Mouse (Mus musculus) MN1 (cell line): Measurements from ENCODE around the gene D030056L22Rik.

Experiments
- DNase-seq: peaks from one replicate; pipeline ENCODE4 v3.0.0-alpha.2; 2016; ENCODE audit warnings: low spot score

D030056L22Rik gene

DNA sequence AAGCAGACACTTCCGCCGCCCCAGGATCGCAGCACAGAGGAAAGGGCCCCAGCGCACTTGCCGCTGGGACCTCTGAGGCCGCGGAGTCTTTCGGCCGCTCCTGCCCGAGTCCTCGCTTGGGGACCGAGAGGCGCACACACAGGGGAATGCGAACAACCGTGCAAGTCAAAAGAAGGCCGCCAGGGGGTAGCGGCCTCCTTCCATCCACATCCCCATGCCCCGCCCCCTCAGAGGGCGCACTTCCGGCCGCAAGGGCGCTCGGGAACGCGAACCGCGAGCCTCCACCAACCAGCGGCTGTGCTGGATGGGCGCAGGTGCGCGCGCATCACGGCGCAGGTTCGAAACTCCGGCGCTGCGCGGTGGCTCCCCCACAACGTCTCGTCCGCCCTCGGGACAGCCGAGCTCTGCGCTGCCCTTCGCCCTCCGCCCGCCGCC lies at the start of gene D030056L22Rik:
Gene D030056L22Rik (plus strand): TSS at position 328 of the 435 bp plus-strand sequence.
- DNase-seq = peak; percentile 96

DNA sequence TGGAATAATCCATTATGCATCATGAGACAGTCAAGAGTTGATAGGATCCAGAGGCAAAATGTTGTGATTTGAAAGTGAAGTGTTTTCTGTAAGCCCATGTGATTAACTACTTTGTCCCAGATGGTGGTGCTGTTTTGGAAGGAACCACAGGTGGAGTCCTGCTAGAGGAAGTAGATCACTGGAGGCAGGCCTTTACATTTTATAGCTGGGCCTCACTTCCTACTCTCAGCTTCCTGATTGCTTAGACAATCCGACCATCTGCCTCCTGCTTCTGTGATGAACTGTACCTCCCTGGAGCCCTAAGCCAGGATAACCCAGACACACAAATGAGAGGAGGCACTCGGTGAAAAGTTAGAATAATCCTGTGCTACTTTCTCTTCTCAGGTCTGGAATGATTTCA lies 49.1 kb upstream of the D030056L22Rik start:
- no peak for DNase-seq

DNA sequence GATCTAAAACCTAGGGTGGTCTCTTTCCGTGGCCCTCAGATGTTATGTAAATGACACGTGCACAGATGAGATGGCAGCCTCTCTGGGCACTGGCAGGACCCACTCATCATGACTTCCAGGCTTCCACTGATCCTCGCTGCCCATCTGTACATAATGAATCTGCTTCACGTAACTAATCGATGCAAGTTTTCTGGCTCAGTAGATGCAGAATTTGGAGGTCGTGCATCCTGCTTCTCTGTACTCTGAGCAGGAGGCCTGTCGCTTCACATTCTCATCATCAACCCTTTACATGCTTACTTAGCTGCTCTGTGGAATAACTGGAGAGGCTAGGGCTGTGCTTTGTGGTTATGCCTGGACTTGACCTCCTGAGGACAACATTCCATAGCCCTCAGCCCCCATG lies 46.0 kb upstream of the D030056L22Rik start:
- DNase-seq = no peak

DNA sequence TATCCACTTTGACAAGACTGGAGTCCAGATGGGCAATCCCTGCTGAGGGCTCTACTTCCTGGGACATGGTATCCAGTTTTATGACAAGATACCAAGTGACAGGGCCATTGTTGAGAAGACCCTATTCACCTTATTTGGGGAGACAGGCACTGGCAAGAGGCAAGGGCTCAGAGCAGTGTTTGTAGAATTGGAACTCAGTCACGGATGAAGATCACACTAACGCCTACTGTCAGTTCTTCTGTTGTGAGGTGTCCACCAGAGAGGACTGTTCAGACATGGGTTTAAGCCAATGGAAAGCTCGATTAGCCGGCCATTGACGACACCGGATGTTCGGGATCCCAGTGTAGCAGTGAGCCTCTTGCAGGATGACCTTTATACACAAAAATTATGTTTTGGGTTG lies 43.4 kb upstream of the D030056L22Rik start:
- DNase-seq = no peak

DNA sequence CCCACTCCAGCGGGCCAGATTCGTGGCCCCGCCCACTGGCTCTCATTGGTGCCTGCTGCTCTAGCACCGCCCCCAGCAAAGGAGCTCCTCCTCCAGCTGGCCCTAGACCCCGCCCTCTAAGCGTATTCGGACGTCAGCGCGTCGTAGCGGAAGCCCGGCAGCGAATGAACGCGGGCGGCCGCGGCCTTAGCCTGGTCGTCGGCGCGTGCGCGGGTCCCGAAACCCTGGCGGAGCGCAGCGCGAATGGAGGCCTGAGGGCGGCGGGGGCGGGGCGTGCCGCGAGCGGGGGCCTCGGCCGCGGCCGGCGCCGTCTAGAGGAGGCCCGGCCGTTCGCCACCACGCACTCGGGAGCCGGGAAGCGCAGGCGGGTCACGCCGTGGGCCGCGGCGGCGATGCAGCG lies 42.4 kb upstream of the D030056L22Rik start, which contains the start of gene Carnmt1:
Gene Carnmt1 (plus strand): TSS at position 157 of the 400 bp plus-strand sequence.
- peak; percentile 96 for DNase-seq

DNA sequence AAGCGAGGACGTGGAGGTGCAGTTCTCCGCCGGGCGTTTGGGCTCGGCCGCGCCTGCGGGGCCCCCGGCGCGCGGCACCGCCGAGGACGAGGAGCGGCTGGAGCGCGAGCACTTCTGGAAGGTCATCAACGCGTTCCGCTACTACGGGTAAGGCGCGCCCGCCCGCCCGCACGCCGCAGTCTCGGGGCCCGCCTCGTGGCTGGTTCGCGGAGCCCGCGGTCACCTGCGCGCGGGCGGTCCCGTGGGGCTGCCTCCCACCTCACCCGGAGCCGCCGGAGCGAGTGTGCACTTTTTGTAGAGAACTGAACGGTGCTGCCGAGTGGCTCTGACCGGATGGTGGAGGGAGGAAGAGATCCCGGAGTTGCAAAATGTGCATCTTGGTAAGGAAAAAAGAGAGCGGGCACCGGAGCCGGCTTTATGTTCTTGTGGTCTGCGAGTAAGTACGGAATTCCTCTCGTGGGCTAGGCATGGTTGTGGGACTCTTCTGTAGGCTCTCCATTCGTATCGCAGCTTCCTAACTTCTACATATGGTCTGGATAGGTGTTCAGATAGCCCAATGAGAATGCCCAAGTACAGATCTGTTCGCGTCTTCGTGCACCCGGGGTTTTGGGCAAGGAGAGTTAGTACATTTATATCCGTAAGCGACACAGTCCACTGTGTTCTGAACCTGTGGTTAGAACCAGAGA lies 41.8 kb upstream of the D030056L22Rik start:
- peak; percentile 40 for DNase-seq

DNA sequence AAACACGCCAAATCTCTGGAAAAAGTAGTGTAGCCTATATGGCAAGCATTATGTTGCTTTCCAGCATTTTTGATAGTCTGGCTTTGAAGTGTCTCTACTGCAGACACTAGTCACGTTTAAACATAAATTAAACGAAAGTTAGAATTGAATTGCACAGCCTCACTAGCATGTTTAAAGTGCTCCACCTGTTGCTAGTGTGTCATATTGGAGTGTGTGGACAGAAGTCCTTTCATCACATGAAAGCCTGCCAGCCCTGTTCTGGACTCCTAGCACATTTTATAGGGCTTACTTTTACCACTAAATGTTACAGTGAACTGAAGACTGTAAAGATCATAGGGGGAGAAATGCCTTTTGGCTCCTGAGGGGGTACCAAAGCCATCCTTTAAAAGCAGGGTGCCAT lies 40.5 kb upstream of the D030056L22Rik start:
- DNase-seq = no peak

DNA sequence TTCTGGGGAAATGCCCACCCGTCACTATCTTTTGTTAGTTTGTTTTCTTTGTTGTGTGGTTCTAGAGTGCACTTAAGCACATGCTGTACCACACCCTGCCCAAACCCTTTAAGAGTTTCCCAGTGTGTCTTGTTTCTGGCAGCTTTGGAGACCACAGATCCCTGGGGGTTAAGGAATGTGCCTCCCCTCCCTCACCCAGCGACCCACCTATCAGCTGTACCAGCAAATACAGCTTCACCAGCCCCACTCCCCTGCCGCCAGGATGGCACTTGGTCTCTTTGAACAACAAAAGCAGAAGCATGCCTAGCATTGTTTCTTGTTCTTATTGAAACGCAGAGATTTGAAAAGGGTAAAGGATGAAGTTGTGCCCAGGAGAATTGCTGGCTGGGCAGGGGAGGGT lies 39.9 kb upstream of the D030056L22Rik start:
- no peak for DNase-seq

DNA sequence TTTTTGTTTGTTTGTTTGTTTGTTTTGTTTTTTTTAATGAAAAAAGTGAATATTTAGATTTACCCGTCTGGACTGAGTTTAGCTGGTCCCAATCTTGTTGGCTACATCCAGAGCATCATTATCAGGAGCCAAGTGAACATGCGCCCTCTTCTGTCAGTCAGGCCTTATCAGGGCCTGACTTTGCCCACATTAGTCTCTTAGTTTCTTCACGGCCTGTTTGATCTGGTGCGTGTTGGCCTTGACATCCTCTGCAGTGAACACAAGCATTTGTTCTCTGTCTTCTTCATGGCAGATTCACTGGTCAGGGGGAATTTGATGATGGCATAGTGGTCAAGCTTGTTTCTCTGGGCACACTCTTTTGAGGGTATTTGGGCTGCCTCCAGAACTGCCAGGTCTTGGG lies 30.9 kb upstream of the D030056L22Rik start:
- DNase-seq = no peak

DNA sequence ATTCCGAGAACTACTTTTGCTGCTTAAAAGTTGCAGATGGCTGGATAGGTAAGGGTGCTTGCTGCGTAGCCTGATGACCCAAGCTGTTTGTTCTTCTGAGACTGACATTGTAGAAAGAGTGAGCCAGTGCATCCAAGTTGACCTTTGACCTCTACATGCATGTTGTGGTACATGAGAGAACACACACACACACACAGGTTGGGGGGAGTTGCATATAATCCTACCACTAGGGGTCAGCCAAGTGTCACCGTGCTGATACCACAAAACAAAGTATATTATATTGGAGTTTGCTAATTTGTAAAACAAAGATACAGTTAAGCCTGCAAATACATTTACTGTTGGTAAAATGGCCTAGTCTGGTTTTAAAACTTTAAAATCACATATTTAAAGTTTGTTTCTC lies 25.4 kb upstream of the D030056L22Rik start:
- no peak for DNase-seq

DNA sequence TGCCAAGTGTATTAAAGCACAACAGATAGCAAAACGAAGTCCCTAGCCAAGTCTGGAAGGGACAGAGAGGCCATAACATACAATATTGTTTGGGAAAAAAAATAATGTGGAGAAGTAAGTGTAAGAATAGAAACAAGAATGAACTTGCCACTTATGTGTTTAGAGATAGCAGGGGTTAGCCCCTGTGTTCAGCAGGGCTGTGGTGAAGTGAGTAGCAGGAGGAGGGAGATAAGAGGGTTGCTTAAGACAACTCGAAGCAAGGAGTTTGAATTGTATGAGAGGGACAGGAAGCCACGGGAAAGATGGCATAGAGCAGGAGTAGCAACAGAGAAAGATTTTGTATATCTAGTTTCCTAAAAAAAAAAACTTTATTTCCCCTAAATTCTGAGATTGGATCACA lies 20.8 kb upstream of the D030056L22Rik start:
- no peak for DNase-seq

DNA sequence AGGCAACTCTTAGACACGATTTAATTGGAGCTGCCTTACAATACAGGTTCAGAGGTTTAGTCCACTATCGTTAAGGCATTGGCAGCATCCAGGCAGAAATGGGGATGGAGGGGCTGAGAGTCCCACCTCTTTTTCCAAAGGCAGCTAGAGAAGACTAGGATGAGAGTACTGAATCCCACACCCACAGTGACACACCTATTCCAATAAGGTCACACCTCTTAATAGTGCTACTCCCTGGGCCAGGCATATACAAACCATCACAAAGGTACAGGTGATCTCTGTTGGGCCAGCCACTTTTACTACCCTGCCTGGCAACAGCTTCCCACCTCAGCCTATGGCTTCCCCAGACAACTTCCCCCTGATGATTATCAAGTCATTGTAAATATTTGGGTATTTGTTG lies 20.2 kb upstream of the D030056L22Rik start:
- no peak for DNase-seq

DNA sequence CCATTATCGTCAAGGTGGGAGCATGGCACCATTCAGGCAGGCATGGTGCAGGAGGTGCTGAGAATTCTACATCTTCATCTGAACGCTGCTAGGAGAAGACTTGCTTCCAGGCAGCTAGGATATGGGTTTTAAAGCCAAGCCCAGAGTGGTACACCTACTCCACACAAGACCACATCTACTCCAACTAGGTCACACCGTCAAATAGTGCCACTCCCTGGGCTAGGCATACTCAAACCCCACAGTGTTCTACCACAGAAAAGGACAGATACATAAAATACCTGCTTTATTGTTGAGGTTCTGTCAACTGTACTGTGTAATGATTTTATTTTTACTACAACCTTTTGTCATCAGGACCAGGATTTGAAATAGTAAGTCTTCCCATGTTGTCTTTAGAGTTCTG lies 17.9 kb upstream of the D030056L22Rik start:
- DNase-seq = no peak

DNA sequence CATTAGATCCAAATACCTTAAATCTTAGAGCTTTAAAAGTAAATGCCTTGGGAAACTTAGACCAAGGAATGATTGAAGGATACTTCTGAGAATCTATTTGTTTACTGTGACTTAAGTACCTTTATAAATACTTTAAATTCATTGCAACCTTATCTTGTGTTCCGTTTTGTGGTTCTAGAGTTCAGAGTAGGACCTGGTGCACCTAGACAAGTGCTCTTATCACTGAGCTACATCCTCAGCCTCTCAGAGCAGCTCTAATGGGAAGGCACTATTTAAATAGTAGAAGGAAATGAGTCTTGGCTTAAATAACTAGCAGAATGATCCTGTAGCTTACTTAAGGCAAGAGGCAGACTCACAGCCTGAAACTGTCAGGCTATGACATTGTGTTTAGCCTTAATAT lies 17.4 kb upstream of the D030056L22Rik start:
- DNase-seq = no peak

DNA sequence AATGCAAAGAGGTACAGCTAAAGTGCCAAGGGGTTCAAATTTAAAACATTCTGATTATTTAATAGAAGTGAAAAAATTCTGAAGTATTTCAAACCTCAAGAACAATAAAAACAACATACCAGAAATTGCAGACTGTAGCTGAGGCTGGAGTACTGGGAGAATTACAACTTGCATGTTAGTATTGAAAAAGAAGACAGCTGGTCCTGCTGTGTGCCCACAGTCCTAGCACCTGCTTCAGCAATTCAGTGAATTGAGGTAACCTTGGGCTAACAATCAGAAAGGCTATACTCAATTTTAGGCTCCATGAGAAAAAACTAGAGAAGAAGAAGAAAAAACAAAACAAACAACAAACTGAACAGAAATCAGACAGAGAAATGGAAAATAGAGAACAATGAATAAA lies 4.9 kb upstream of the D030056L22Rik start:
- DNase-seq = no peak

DNA sequence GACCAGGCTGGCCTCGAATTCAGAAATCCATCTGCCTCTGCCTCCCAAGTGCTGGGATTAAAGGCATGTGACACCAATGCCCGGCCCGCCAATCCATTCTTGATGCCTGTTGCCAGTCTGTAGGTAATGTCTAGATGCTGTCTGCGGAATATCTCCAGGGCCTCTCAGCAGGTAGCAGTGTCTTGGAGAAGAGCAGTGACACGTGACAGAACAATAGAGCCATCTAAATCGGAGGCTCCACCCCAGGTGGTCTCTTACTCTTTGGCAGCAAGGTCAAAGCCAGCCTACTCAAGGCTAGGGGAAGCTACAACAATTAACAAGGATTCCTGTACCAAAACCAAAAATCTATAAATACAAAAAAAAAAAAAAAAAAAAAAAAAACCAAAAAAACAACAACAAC lies 2.1 kb upstream of the D030056L22Rik start:
- DNase-seq = no peak

DNA sequence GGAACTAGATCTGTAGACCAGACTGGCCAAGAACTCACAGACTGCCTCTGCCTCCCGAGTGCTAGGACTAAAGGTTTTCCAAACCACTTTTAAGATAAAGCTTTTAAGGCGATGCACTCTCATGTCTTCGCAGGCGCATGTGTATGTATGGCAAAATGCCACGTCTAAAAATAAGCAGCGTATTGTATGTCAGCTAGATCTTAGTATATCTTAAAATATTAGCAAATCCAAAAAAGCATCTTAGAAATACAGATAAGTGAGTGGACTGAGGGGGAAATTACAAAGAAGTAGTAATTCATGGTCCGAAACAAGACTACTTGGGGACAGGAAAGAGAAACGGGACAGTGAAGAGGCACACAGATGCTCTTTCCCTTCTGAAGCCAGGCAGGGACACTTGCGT lies 1.4 kb upstream of the D030056L22Rik start:
- no peak for DNase-seq

DNA sequence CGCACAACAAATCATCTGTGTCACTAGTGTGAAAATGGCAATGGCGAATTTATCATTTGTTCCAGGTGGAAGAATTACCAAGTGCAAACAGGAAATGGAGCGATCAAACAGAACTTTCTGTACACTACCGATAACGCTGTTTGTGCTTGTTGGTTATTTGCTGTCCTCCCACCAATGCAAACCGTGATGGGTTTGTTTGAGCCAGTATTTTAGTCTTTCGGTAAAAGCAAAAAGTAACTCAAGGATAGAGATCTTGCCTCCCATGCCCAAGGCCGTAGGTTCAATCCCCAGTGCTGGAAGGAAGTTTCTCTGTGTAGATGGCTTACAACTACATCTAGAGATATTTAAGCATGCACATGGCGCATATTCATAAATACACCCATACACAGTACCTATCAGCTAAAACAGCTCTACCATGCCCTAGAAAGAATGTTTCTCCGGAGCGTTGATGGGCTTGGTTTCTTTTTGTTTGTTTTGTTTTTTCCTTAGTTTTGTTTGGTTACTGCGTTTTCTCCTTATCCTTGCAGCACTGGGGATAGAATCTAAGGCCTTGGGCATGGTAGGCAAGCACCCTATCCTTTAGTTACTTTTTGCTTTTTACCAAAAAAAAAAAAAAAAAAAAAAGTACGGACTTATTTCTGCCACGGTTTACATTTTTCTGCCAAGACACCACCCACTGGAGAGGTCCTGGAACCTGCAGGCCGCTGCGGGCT lies 684 bp upstream of the D030056L22Rik start:
- DNase-seq = no peak

DNA sequence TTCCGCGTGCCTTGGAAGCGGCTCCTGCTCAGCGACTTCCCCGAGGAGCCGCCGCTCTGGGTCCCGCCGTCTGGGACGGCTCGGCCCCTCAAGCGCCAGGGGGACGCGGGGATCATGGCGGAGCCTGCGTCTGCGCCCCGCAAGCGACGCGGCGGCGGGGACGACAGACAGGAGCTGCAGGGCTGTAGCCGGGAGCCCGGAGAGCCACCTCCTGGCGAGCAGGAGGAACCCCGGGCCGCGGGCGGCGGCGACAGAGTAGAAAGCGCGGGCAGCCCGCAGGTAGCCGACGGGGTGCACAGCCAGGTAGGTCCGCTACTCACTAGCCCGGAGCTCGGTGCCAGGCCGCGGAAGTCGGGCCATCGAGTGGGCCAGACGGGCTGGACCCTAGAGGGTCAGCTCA lies 364 bp downstream of the D030056L22Rik start:
- peak; percentile 48 for DNase-seq

DNA sequence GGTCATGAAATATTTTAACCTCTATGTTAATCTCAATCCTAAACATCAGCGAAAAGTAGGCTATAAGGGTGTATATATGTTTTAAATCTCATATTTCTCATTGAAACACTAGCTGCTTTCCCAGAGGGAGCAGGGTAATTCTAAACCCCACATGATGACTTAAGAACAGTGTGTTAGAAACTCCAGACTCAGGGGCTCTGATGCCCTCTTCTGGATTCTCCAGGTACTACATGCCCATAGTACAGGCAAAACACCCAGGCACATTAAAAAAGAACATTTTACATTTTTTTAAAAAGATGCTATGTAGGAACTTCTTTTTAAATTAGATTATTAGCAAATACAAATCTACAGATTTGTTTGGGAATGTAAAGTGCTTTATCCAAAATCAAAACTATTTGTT lies 3.4 kb downstream of the D030056L22Rik start:
- DNase-seq = peak; percentile 59

DNA sequence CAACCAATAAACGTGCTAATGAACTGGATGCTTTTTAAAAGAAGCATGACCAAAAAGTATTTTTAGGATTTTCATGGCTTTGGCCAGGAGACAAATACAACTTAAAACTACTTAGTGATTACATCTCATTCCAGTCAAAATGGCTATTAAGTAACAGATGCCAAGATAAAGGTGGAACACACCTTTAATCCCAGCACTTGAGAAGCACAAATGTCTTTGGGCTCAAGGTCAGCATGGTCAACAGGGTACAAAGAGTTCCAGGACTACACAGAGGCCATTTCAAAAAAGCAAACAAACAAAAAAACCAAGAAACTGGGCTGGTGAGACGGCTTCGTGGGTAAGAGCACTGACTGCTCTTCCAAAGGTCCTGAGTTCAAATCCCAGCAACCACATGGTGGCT lies 7.3 kb downstream of the D030056L22Rik start:
- DNase-seq = no peak

DNA sequence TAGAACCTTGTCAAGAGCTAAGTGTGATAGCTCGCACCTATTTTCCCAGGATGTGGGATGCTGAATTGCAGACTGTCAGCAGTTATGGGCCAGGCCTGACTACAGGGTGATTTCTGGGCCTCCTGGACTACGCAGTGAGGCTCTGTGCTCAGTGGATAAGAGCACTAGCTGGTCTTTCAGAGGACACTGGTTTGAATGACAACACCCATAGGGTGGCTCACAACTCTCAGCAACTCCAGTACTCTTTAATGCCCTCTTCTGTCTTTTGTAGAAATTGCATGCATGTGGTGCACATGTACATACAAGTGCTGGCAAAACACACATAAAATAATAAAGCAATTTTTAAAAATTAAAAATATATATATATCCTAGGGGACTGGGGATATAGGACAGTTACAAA lies 12.2 kb downstream of the D030056L22Rik start:
- no peak for DNase-seq

DNA sequence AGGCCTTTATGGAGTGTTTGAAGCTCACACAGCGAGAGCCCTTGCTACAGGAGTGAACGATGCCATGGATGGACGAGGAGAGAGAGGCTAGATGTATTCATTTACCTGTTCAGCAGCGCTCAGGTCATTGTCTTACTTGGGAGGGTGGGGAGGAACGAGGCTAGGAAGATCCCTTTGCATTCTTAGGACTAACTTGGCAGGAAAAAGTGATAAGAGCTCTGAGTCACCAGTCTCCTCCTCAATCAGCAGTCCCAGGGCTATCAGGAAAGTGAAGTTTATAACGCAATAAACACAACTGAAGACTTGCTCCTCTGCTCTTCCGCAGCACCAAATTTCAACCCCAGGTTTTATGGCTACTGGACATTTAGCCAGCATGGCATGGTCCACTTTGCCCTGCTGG lies 17.3 kb downstream of the D030056L22Rik start:
- no peak for DNase-seq

DNA sequence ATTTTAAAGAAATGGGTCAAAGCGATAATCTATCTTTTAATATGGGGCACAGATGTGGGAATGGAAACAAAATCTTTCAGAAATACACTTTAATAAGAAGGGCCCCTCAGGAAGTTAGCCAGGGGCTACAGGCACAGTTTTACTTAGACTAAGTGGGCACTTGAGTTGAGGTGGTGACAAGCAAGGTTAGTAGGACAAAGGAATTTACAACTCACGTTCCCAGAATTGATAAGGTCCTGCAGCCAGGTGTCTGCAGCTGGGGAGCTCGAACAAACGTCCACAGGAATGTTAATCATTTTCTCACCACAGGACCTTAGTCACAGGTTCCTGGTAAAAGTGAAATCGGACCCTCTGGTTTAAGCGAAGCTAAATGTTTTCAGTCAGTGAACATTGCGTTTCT lies 18.1 kb downstream of the D030056L22Rik start:
- no peak for DNase-seq
